ENCODE assay signal across 11 mouse cellular contexts in genomic region chrX:52189094-52189493, GRCm38 (mm10).
"Had no signal": no experiment of that assay in that cellular context is flagged by ENCODE, and none has a peak within 500 bp of the region (broad histone marks: within the 10 kb centered on the region; RNA-seq: fewer than 3 reads in every experiment).

No protein-coding gene starts in this region.

- H3K4me3 ChIP-seq: limb, embryonic 15.5 days; midbrain, embryonic 15.5 days; neural tube, embryonic 13.5 days had no signal

- H3K9me3 ChIP-seq: limb, embryonic 15.5 days; midbrain, embryonic 15.5 days; neural tube, embryonic 13.5 days had no signal

- H3K4me1 ChIP-seq: limb, embryonic 15.5 days; midbrain, embryonic 15.5 days; neural tube, embryonic 13.5 days had no signal

- H3K27ac ChIP-seq: limb, embryonic 15.5 days; liver, embryonic 14.5 days; midbrain, embryonic 15.5 days; neural tube, embryonic 13.5 days had no signal

- DNase-seq: kidney, adult 18-20 months; kidney, postnatal 10 days; lung, adult 18-20 months; right cerebral cortex, postnatal 4 days; spleen, adult 18-20 months; thymus, adult 18-20 months; thymus, postnatal 14 days had no signal

- H3K27me3 ChIP-seq: limb, embryonic 15.5 days; midbrain, embryonic 15.5 days had no signal

- H3K36me3 ChIP-seq: limb, embryonic 15.5 days; midbrain, embryonic 15.5 days; neural tube, embryonic 13.5 days had no signal

- ATAC-seq: midbrain, embryonic 15.5 days had no signal

- H3K4me2 ChIP-seq: limb, embryonic 15.5 days; midbrain, embryonic 15.5 days; neural tube, embryonic 13.5 days had no signal

- H3K9ac ChIP-seq: limb, embryonic 15.5 days; liver, embryonic 14.5 days; midbrain, embryonic 15.5 days; neural tube, embryonic 13.5 days had no signal
